Comparison of ENCODE assay signal across 22 mouse cellular contexts in the genomic region with DNA sequence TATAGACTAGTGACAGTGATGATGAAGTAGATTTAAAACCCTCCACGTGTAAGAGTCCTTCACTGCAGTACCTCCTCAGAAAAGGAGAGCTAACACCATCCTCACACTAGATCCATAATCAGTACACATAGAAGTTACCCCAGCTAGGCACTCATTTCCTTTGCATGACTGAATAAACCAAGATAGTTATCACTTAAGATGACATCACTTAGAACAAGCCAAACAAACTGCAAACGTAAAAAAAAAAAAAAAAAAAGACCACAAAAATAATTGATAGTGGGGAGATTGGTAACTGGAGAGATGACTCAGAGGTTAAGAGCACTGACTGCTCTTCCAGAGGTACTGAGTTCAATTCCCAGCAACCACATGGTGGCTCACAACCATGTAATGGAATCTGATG. TPM values are rescaled to one million over a fixed set of nuclear protein-coding genes. Genes with fewer than 3 reads are reported as not detected.
DNase-seq lines count a peak whose midpoint lies in the region; ATAC-seq and TF ChIP-seq lines count a peak whose summit lies in the region.
"Had no signal": no experiment of that assay in that cellular context is flagged by ENCODE, and none has a peak within 500 bp of the region (broad histone marks: within the 10 kb centered on the region; RNA-seq: fewer than 3 reads in every experiment).

No protein-coding gene starts in this region.

- DNase-seq in 416B (ENCODE audit: low read depth): peak; percentile 74
- DNase-seq in CD4-positive, CD25-positive, alpha-beta regulatory T cell, adult 2 months (ENCODE audit: low read depth, low spot score): peak; percentile 43
- DNase-seq in MEL (ENCODE audit: low read depth, low spot score): no peak
- peak; percentile 66 for DNase-seq in induced T-regulatory cell, adult 2 months (ENCODE audit: low read depth)
- DNase-seq in heart, postnatal 25 days (ENCODE audit: low spot score): no peak
- no peak for DNase-seq in thymus, adult 18-20 months
- DNase-seq: adrenal gland, adult 8-10 months; adrenal gland, postnatal 14 days; adrenal gland, postnatal 36 days; cerebellum, adult 11-12 months; cerebellum, adult 2 months; cerebellum, adult 9-10 months; cerebellum, postnatal 10 days; cerebellum, postnatal 25 days; forebrain, postnatal 0 days had no signal

- peak overlapping the region; percentile 90; the same call in 1 of the 2 replicates for H3K27ac ChIP-seq in MEL (ENCODE audit: control insufficient read depth, low read depth, low read length)
- no peak overlapping the region for H3K27ac ChIP-seq in intestine, postnatal 0 days (ENCODE audit: low read depth, low read length)
- H3K27ac ChIP-seq: embryonic facial prominence, embryonic 10.5 days; embryonic facial prominence, embryonic 12.5 days; forebrain, embryonic 13.5 days; forebrain, embryonic 15.5 days had no signal

- no peaks in the 10 kb centered on the region for H3K79me2 ChIP-seq in MEL (ENCODE audit: control insufficient read depth, insufficient read depth, low read length, poor library complexity)

- H3K36me3 ChIP-seq in MEL (ENCODE audit: control insufficient read depth in 1 of 2, insufficient read depth in 2 of 2, low read length in 2 of 2): peaks cover 34 to 39% of the 10 kb centered on the region in 2 experiments
- H3K36me3 ChIP-seq in intestine, postnatal 0 days (ENCODE audit: control insufficient read depth, insufficient read depth): peaks cover 67% of the 10 kb centered on the region

- no peak for TF ChIP-seq RAD21 in MEL (IDR thresholded peaks at IDR 0.05; ENCODE audit: low read depth, low read length)

- H3K9me3 ChIP-seq in MEL (replicated peaks; ENCODE audit: insufficient read depth, low read length): no peaks in the 10 kb centered on the region
- H3K9me3 ChIP-seq in intestine, postnatal 0 days (ENCODE audit: control insufficient read depth): no peaks in the 10 kb centered on the region
- H3K9me3 ChIP-seq: embryonic facial prominence, embryonic 10.5 days; embryonic facial prominence, embryonic 12.5 days; forebrain, embryonic 13.5 days; forebrain, embryonic 15.5 days; G1E had no signal

- no peak for TF ChIP-seq POLR2A in MEL (IDR thresholded peaks at IDR 0.05; ENCODE audit: control insufficient read depth in 1 of 2, insufficient read depth in 1 of 2, low read depth in 1 of 2, low read length in 2 of 2, poor library complexity in 1 of 2)

- no peak for ATAC-seq in intestine, postnatal 0 days
- ATAC-seq: forebrain, embryonic 13.5 days; forebrain, embryonic 15.5 days; forebrain, postnatal 0 days had no signal

- WGBS in intestine, postnatal 0 days: 62% methylated on average over 2 of the region's 2 CpGs

- H3K4me1 ChIP-seq in MEL (ENCODE audit: control insufficient read depth in 1 of 2, insufficient read depth in 2 of 2, low read length in 2 of 2): peaks cover 14 to 21% of the 10 kb centered on the region in 2 experiments
- no peaks in the 10 kb centered on the region for H3K4me1 ChIP-seq in intestine, postnatal 0 days (replicated peaks; ENCODE audit: control insufficient read depth, insufficient read depth, low read length)
- H3K4me1 ChIP-seq: embryonic facial prominence, embryonic 10.5 days; embryonic facial prominence, embryonic 12.5 days; forebrain, embryonic 13.5 days; forebrain, embryonic 15.5 days had no signal

- no peak overlapping the region for H3K9ac ChIP-seq in MEL (ENCODE audit: control insufficient read depth, low read depth, low read length, poor library complexity, severe bottlenecking)
- H3K9ac ChIP-seq in intestine, postnatal 0 days (ENCODE audit: low read depth, low read length): no peak overlapping the region
- H3K9ac ChIP-seq: embryonic facial prominence, embryonic 12.5 days; forebrain, embryonic 13.5 days; forebrain, embryonic 15.5 days; forebrain, postnatal 0 days had no signal

- no peak overlapping the region for H3K4me2 ChIP-seq in intestine, postnatal 0 days (replicated peaks; ENCODE audit: low read depth)
- H3K4me2 ChIP-seq: embryonic facial prominence, embryonic 12.5 days; forebrain, embryonic 13.5 days; forebrain, embryonic 15.5 days had no signal

- no peaks in the 10 kb centered on the region for H3K27me3 ChIP-seq in MEL (ENCODE audit: control insufficient read depth in 1 of 2, insufficient read depth in 2 of 2, low read length in 2 of 2)
- H3K27me3 ChIP-seq in intestine, postnatal 0 days (replicated peaks; ENCODE audit: control insufficient read depth, insufficient read depth, low read length): no peaks in the 10 kb centered on the region
- H3K27me3 ChIP-seq: CH12.LX; embryonic facial prominence, embryonic 12.5 days; forebrain, embryonic 13.5 days; forebrain, embryonic 15.5 days had no signal

- TF ChIP-seq EP300 in MEL (IDR thresholded peaks at IDR 0.05; ENCODE audit: low read depth in 1 of 2, low read length in 2 of 2): no peak

- no peak overlapping the region for H3K4me3 ChIP-seq in MEL (ENCODE audit: control insufficient read depth in 1 of 2, insufficient read depth in 1 of 2, low read depth in 2 of 2, low read length in 2 of 2)
- H3K4me3 ChIP-seq in intestine, postnatal 0 days (ENCODE audit: low read depth, low read length): no peak overlapping the region
- H3K4me3 ChIP-seq: embryonic facial prominence, embryonic 10.5 days; embryonic facial prominence, embryonic 12.5 days; forebrain, embryonic 13.5 days; forebrain, embryonic 15.5 days had no signal

- 0 out of 6 replicates have a peak, but pooled peaks of 1 of the 3 experiments have one; percentile 2 for TF ChIP-seq CTCF in MEL (IDR thresholded peaks at IDR 0.05 in 2 of 3, conservative IDR thresholded peaks at IDR 0.05 in 1 of 3; ENCODE audit: control insufficient read depth in 1 of 3, insufficient read depth in 1 of 3, low read depth in 2 of 3, low read length in 3 of 3, poor library complexity in 1 of 3, severe bottlenecking in 1 of 3)
- no peak for TF ChIP-seq CTCF in intestine, postnatal 0 days (IDR thresholded peaks at IDR 0.05; ENCODE audit: low read depth)

- intact Hi-C loops in heart, postnatal 25 days (cut with DNase I): no loop called here

TF ChIP-seq in MEL, 35 proteins besides CTCF, POLR2A, EP300 and RAD21:
- TF ChIP-seq POLR2AphosphoS5 (IDR thresholded peaks at IDR 0.05; ENCODE audit: borderline replicate concordance, low read depth, low read length) (no peak), SMC3 (IDR thresholded peaks at IDR 0.05; ENCODE audit: low read depth, low read length) (no peak), MAZ (IDR thresholded peaks at IDR 0.05; ENCODE audit: low read depth, low read length) (no peak), ZNF384 (IDR thresholded peaks at IDR 0.05; ENCODE audit: low read depth, low read length) (peak; percentile 77), NRF1 (IDR thresholded peaks at IDR 0.05; ENCODE audit: insufficient read depth, low read depth, low read length, poor library complexity, severe bottlenecking) (no peak), TCF12 (IDR thresholded peaks at IDR 0.05; ENCODE audit: low read depth, low read length) (no peak)

RNA-seq across cellular contexts. Expression of a gene that starts 13.2 kb away (rescaled TPM):
- total RNA-seq in MEL (2012; rRNA removed): 37.5 and 54.3 TPM in 2 replicates
- polyA plus RNA-seq in MEL (2012; ENCODE audit: insufficient read depth in 1 of 2, insufficient read length in 2 of 2, low read depth in 1 of 2, low replicate concordance in 2 of 2, missing spikeins in 1 of 2): 100 to 1,000 TPM in 1 of 2 experiments, not detected in 1; 100 TPM
- 14.8 and 16.2 TPM in 2 replicates for polyA plus RNA-seq in intestine, postnatal 0 days (2015; fragmentation: Nextera tagmentation; extraction: Ambion mirVana)
- total RNA-seq in heart, postnatal 25 days (2021): 1 to 10 TPM; 3.5 to 3.7 TPM

RNA-seq across cellular contexts. Expression of a gene that starts 19.0 kb away (rescaled TPM):
- 13,843 and 15,045 TPM in 2 replicates for total RNA-seq in MEL (2012; rRNA removed)
- 1,000 to 10,000 TPM in 1 of 2 experiments, not detected in 1; 9,058 TPM for polyA plus RNA-seq in MEL (2012; ENCODE audit: insufficient read depth in 1 of 2, insufficient read length in 2 of 2, low read depth in 1 of 2, low replicate concordance in 2 of 2, missing spikeins in 1 of 2)
- 1,118 and 1,197 TPM in 2 replicates for polyA plus RNA-seq in intestine, postnatal 0 days (2015; fragmentation: Nextera tagmentation; extraction: Ambion mirVana)
- total RNA-seq in heart, postnatal 25 days (2021): 1,000 to 10,000 TPM; 1,445 to 1,467 TPM

Comparison
In these comparisons a context has a peak if more than half of its experiments do, and no peak if none do; other contexts are left out.
1. DNase-seq: peak in 416B (single experiment), CD4-positive, CD25-positive, alpha-beta regulatory T cell, adult 2 months (single experiment) and induced T-regulatory cell, adult 2 months (single experiment); none in MEL (single experiment), heart, postnatal 25 days (single experiment) and thymus, adult 18-20 months (0 of 2).